Mouse (Mus musculus) ES-CJ7 (cell line): ENCODE measurements around the gene Gm8909.
"Not testable (repeated sequence)": the region's sequence is repeated elsewhere in the genome, so short reads cannot be mapped to it uniquely, and the experiment has no call there.

Experiments used
- DNase-seq: peaks from one replicate; pipeline ENCODE4 v3.0.0; 2011; ENCODE audit warnings: low read depth, low spot score

The Gm8909 gene

DNA sequence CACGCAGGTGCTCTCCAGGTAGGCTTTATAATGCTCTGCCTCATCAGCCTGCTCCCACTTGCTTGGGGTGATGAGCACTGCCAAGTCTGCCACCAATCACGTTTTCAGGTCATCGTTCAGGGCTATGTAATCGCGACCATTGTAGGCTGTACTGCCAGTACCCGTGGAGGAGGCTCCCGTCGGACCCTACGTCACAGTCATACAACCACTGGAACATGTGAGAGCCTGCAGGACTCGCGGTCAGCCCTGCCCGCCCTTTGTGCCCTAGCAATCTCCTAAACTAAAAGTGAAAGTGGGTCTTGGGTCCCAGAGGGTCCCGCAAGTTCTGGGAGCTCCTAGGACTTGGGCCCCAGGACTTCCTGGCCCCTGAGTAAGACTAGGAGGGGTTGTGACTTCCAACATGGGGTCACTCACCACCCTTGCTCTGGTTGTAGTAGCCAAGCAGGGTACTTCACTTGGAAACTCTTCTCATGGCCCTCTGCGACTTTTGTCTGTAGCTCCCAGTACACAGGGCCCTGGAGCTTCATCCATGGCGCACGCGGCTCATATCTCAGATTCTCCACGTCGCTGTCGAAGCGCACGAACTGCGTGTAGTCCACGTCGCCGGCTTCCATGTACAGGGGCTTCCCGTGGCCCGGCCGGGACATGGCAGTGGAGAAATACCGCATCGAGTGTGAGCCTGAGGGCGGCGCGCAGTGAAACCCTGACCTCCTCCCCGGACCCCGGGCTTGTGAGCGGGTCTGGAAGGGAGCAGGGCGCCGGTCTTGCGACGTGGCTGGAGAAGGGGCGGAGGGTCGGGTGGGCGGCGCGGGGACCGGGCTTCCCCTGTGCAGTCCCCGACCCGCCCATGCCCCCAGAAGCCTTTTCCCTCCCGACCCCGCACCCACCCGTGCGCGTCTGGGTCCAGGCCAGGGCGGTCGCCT lies 6.9 kb downstream of the Gm8909 start:
- DNase-seq, result no peak

- DNase-seq, result not testable (repeated sequence)
Measured at GRCm38 (mm10) chr17:36158264-36158663, 10.1 kb downstream of the Gm8909 start.

DNA sequence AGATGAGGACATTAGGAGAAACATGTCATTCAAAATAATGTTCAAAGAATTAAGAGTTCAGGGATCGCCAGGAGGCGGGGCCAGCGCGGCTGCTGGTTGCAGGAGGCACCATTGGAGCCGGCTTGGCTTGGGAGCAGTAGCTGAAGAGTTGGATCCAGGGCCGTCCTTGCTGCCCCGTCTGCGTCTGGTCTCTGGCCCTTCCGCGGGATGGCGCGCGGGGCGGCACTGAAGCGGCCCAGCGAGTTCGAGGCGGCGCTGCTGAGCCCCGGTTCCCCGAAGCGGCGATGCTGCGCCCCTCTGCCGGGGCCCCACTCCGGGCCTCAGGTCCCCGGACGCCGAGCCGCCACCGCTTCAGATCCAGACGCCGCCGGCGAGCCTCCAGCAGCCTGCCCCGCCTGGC lies 10.6 kb downstream of the Gm8909 start:
- not testable (repeated sequence) for DNase-seq

DNA sequence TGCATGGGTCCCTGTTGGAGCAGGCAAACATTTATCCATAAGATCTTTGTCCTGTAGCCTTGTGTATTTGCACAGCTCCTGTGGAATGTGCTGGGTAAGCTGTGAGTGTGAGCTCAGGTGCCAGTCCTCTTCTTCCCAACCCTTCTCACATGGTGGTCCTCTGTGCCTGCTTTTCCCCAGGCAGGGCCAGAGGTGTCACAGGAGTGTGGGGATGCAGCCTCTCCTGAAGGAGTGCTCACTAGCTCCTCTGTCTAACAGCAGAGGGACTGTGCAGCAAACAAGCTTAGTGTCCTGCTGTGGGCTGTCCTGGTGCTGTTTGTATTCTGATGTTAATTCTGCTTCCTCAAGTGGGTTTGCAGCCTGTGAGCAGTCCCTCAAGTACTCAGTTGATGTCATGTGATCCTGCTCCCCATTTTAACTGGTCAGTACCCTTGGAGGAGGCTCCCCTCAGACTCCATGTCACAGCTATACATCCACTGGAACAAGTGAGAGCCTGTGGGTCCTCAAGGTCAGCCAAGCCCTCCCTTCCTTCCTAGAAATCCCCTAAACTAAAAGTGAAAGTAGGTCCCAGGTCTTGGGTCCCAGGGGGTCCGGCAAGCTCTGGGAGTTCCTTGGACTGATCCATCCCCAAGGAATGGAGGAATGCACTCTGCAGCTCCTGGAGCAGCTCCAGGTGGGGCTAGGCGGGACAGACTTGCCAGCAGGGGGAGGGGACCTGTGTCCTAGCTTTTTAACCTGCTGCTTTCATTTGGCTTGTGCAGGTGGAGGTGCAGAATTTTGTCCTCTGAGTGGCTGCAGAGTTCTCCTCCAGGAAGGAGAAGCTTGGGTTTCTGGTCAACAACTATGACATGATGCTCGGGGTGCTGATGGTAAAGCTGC lies 13.8 kb downstream of the Gm8909 start:
- DNase-seq, result no peak

GRCm38 (mm10) chr17:36151200-36151599 lies 17.1 kb downstream of the Gm8909 start:
- DNase-seq, result not testable (repeated sequence)

- not testable (repeated sequence) for DNase-seq
Measured at GRCm38 (mm10) chr17:36148468-36148867, 19.9 kb downstream of the Gm8909 start.

DNA sequence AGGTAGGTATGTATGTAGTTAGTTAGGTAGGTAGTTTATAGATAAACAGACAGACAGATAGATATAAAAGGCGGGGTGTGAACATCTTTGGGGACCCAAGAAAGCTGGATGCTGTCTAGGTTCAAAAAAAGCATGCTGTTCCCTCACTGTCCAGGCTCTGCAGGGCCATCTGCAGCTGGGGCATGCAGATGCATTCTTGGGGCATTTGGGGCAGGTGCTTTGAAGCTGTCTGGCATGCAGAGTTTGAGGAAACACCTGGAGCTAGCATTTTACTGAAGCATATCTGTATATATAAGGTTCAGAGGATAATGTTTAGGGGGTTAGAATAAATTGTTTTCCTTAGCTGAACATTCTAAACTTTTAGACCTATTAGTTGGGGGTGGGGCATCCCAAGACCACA lies 21.4 kb downstream of the Gm8909 start:
- DNase-seq, result not testable (repeated sequence)

DNA sequence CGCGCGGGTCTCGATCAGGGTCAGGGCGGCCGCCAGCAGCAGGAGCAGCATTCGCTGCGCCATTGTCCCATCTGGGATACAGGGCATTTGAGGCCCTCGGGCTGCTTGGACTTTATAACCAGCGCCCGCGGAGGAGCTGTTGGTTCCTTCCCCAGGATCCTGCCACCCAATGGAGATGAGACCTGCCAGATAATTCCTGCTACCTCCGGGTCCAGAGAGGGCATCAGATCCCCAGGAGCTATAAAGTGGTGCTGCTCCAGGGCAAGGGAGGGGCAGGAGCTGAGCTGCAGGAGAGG lies 22.5 kb downstream of the Gm8909 start:
- not testable (repeated sequence) for DNase-seq

- no peak for DNase-seq
Measured at GRCm38 (mm10) chr17:36145111-36145860, 23.1 kb downstream of the Gm8909 start.

GRCm38 (mm10) chr17:36136299-36136848 lies 32.0 kb downstream of the Gm8909 start:
- DNase-seq, result not testable (repeated sequence)

DNA sequence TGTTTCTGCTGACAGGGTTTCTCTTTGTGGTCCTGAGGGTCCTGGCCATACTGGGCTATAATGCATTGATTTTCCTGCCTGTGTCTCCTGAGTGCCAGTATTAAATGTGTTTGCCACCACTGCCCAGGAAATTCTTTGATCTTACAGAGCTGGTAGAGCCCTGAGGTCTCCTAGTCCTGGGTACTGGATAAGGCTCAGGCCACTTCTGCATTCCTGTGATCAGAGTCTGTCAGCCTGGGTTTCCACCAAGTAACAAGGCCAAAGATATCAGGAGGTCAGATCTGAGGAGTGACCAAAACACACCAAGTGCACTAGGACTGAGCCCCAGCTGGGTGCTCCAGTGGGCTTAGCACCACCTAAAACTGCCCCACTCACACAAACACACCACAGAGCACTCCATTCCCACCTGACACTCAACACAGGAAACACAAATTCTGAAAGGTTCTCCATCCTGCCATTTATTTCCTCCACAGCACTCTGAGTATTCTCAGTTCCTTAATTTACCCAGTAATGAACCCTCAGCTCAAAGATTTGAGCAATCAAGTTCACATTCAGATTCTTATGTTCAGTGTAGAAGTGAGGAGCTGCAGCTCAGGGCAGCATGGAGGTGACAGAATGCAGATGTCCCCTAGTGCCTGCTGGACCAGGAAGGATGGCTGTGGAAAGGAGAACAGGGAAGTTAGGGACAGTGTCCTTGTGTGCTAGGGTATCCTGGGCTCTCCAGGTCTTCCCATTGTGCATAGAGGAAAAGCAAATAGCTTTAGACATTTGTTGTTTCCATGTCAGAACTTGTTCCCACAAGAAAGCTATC lies 32.7 kb downstream of the Gm8909 start:
- DNase-seq, result not testable (repeated sequence)

DNA sequence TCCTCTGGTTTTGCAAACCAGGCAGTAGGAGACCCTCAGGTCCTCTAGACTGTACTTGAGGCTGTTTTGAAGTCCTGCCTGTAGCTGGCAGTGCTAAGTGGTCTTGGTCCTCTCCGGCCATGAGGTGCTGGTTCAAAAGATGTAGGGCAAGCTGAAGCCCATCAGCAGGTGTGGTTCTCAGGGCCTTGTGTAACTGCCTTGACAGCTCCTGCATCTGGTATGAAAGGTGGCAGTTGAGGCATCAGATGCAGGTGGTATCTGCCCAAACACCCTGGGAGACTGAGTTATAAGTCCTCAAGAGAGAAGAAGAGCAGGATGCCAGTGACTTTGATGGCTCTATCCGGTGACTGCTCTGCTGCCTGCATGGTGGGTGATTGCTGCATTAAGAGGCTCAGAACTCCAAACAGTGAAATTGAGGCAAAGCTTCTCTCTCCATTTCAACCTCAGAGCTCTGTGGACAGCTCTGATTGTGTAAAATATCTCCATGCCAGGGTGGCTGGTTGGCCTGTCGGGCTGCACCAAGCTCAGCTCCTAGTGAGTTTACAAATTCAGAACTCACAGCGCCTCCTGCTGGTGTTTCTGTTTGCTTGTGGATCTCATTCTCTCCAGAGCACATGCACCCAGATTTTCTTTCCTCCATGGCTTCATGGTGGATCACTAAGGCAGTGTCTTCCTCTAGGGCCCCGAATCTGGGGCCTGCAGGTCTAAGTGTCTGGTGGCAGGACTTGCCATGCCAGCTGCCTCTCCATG lies 36.6 kb downstream of the Gm8909 start:
- no peak for DNase-seq

DNA sequence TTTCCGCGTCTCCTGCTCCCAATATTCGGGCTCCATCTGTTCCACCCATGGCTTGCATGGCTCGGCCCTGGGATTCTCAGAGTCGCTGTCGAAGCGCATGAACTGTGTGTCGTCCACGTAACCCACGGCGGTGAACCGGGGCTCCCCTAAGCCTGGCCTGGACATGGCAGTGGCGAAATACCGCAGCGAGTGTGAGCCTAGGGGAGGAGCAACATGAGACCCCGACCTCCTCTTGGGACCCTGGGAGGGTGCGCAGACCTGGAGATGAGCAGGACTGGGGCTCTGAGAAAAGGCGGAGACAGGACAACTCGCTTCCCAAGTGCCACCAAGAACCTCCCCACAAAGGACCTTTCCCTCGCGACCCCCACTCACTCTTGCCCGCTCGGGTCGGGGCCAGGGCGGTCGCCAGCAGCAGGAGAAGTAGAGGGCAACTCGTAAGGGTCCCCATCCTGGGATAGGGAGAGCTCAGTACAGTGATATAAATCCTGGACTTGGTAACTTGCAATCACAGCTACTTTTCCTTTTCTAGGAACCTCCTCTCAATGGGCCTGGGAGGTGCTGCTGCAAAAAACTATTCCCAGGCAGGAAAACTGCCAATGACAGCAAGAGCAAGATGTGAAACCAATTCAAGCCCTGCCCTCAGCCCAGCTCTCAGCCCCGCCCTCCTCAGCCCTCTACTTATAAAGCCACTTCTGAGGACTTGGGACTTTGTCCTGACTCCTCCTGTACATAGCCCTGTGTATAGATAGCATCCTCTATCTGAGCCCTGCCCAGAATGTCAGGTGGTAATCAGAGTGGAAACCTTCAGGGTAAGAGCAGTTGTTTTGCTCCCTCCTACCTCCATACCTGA lies 39.1 kb downstream of the Gm8909 start, which contains the start of gene Gm7030:
TSS of gene Gm7030 (minus strand) at position 458 of the 850 bp plus-strand sequence.
- not testable (repeated sequence) for DNase-seq

- not testable (repeated sequence) for DNase-seq
Measured at GRCm38 (mm10) chr17:36128525-36128924, 39.8 kb downstream of the Gm8909 start.

DNA sequence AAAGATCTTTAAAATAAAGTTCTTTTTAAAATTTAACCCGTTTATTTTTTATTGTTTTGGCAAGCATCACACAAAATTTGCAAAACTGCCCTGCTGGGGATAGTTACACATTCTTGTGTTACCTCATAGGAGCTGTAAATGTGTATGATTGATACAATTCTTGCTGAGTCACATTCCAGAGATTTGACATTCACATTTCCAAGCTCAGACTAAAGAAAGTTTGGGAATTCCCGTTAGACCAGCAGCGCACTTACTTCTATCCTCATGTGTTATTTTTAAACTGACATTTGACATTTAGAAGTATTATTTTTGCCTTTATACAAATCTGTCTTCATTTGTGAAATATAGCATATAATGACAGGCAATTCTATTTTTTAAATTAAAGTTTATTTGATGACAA lies 44.2 kb downstream of the Gm8909 start:
- not testable (repeated sequence) for DNase-seq

GRCm38 (mm10) chr17:36121352-36122020 lies 46.9 kb downstream of the Gm8909 start, which contains the start of gene Gm19684:
Gene Gm19684 (plus strand): TSS chr17:36121678.
- DNase-seq, result peak; percentile 9

DNA sequence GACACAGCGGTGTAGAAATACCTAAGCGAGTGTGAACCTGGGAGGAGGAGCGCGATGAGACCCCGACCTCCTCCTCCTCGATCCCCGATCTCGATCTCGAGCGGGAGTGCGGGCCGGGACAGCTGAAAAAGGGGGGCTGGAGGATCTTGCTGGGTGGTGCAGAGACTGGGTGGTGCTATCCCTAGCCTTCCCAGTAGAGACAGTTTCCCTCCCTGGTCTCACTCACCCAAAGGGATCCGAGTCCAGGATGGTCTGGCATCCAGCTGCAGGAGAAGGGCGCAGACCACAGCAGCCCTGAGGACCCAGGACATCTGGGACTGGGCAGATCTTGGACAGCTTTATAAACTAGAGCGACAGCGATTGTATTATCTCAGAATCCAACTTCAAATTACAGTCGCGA lies 47.5 kb downstream of the Gm8909 start:
- DNase-seq, result peak; percentile 3

DNA sequence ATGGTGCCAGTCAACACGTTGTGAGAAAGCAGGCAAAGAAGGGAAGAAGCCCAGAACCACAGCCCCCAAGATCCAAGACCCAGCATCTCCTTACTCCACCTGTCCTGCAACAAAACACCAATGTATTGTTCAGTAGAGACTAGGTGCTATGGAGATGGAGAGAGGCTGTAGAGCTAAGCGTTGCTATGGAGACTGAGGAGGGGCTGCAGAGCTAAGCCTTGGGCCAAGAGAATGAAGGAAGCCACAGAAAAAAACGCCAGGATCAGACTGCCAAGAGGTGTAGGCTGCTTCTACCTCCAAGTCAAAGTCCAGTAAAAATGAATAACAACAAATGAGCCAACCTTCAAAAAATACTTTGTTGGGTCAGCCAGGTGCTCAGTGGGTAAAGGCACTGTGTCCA lies 51.8 kb downstream of the Gm8909 start:
- DNase-seq, result peak; percentile 54
